Mouse (Mus musculus) right cerebral cortex, adult 18-20 months (tissue): ENCODE measurements around the gene Tle2.

Experiments
- DNase-seq: peaks from one replicate; pipeline ENCODE4 v3.0.0; 2022; ENCODE audit warnings: mixed read lengths

Tle2 gene

GRCm38 (mm10) chr10:81575695-81576094 lies 1.3 kb downstream of the Tle2 start:
- DNase-seq: no peak

- DNase-seq: no peak
These were observed 5.6 kb downstream of the Tle2 start for GRCm38 (mm10) chr10:81579967-81580366.

- no peak for DNase-seq
These were observed 6.2 kb downstream of the Tle2 start for GRCm38 (mm10) chr10:81580441-81581070.

- DNase-seq: no peak
These were observed 9.0 kb downstream of the Tle2 start for GRCm38 (mm10) chr10:81583347-81583746.

GRCm38 (mm10) chr10:81588739-81589138 lies 14.4 kb downstream of the Tle2 start:
- no peak for DNase-seq

- DNase-seq: no peak
These were observed 17.5 kb downstream of the Tle2 start for GRCm38 (mm10) chr10:81591846-81592245.

- DNase-seq: no peak
These were observed 18.3 kb downstream of the Tle2 start for GRCm38 (mm10) chr10:81592631-81593030.

GRCm38 (mm10) chr10:81593223-81593622 lies 18.9 kb downstream of the Tle2 start:
- no peak for DNase-seq

- no peak for DNase-seq
These were observed 19.6 kb downstream of the Tle2 start for GRCm38 (mm10) chr10:81593935-81594334.

- no peak for DNase-seq
These were observed 21.2 kb downstream of the Tle2 start for GRCm38 (mm10) chr10:81595599-81595998.

- DNase-seq: peak; percentile 46
These were observed 22.2 kb downstream of the Tle2 start for GRCm38 (mm10) chr10:81596611-81597010.

- no peak for DNase-seq
These were observed 23.0 kb downstream of the Tle2 start for GRCm38 (mm10) chr10:81597137-81597950.

GRCm38 (mm10) chr10:81598342-81598741 lies 24.0 kb downstream of the Tle2 start:
- DNase-seq: no peak

- DNase-seq: no peak
These were observed 24.5 kb downstream of the Tle2 start for GRCm38 (mm10) chr10:81598871-81599270.

GRCm38 (mm10) chr10:81599630-81600029 lies 25.3 kb downstream of the Tle2 start:
- DNase-seq: no peak

GRCm38 (mm10) chr10:81600096-81600495 lies 25.7 kb downstream of the Tle2 start:
- DNase-seq: no peak

GRCm38 (mm10) chr10:81600738-81601203 lies 26.4 kb downstream of the Tle2 start, which contains the start of gene Tle6:
Gene Tle6, minus strand, starts transcription at chr10:81601073.
- peak; percentile 93 for DNase-seq

GRCm38 (mm10) chr10:81601396-81601905 lies 27.1 kb downstream of the Tle2 start:
- no peak for DNase-seq

GRCm38 (mm10) chr10:81602741-81603151 lies 28.4 kb downstream of the Tle2 start:
- DNase-seq: no peak

GRCm38 (mm10) chr10:81604019-81604967 lies 29.9 kb downstream of the Tle2 start:
- DNase-seq: no peak

GRCm38 (mm10) chr10:81604968-81605665 lies 30.8 kb downstream of the Tle2 start:
- peak; percentile 87 for DNase-seq

- DNase-seq: no peak
These were observed 31.3 kb downstream of the Tle2 start for GRCm38 (mm10) chr10:81605666-81605973.
